In the genomic region with DNA sequence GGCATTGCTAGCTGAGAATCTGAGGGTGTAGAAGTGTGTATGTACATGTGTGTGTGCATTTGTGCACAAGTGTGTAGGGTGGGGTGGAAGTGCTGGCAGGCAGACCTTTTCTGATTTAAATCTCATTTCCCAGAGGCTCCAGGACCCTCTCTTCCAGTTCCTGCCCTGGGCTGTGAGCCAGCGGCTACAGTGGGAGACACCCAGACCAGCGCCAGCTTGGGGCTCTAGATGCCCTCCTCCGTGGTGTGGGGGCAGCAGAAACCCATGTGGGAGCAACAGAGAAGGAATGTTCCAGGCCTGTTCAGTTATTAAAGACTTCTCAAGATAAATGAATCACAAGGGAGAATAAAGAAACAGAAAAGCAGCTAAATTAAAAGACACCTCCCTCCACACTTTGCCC, we compare ENCODE assay signal across 17 mouse cellular contexts.
DNase-seq lines count a peak whose midpoint lies in the region; ATAC-seq lines count a peak whose summit lies in the region.
"Had no signal": no experiment of that assay in that cellular context is flagged by ENCODE, and none has a peak within 500 bp of the region (broad histone marks: within the 10 kb centered on the region; RNA-seq: fewer than 3 reads in every experiment).

No protein-coding gene starts in this region.

- no peaks in the 10 kb centered on the region for H3K27me3 ChIP-seq in kidney, embryonic 15.5 days
- H3K27me3 ChIP-seq: embryonic facial prominence, embryonic 12.5 days; forebrain, embryonic 15.5 days; hindbrain, embryonic 13.5 days had no signal

- no peaks in the 10 kb centered on the region for H3K9me3 ChIP-seq in kidney, embryonic 15.5 days (replicated peaks)
- H3K9me3 ChIP-seq: embryonic facial prominence, embryonic 12.5 days; forebrain, embryonic 15.5 days; hindbrain, embryonic 13.5 days had no signal

- H3K36me3 ChIP-seq in kidney, embryonic 15.5 days, result no peaks in the 10 kb centered on the region
- H3K36me3 ChIP-seq: embryonic facial prominence, embryonic 12.5 days; forebrain, embryonic 15.5 days; hindbrain, embryonic 13.5 days had no signal

- peak; percentile 25 to 29 for DNase-seq in kidney, postnatal 36 days
- DNase-seq in testis, postnatal 10 days (ENCODE audit: low spot score), result peak; percentile 58
- no peak for DNase-seq in testis, postnatal 14 days (ENCODE audit: low spot score)
- peak; percentile 19 for DNase-seq in lung, postnatal 36 days
- no peak for DNase-seq in adrenal gland, postnatal 4 days (ENCODE audit: low spot score in 2 of 2)
- DNase-seq: adrenal gland, adult 2 months; adrenal gland, postnatal 36 days; cerebellum, adult 11 months; cerebellum, adult 9-10 months; cerebellum, postnatal 25 days; gastrocnemius, postnatal 14 days; heart, postnatal 10 days had no signal

- no peaks in the 10 kb centered on the region for H3K4me1 ChIP-seq in kidney, embryonic 15.5 days
- H3K4me1 ChIP-seq: embryonic facial prominence, embryonic 12.5 days; forebrain, embryonic 15.5 days; hindbrain, embryonic 13.5 days had no signal

- H3K27ac ChIP-seq in kidney, embryonic 15.5 days, result no peak overlapping the region
- H3K27ac ChIP-seq: embryonic facial prominence, embryonic 12.5 days; forebrain, embryonic 15.5 days; hindbrain, embryonic 13.5 days; hindbrain, postnatal 0 days had no signal

- H3K9ac ChIP-seq in kidney, embryonic 15.5 days, result no peak overlapping the region
- H3K9ac ChIP-seq: embryonic facial prominence, embryonic 12.5 days; forebrain, embryonic 15.5 days; hindbrain, embryonic 13.5 days had no signal

- no peak overlapping the region for H3K4me3 ChIP-seq in kidney, embryonic 15.5 days (replicated peaks)
- H3K4me3 ChIP-seq: embryonic facial prominence, embryonic 12.5 days; forebrain, embryonic 15.5 days; hindbrain, embryonic 13.5 days had no signal

- 65% methylated on average over 3 of the region's 3 CpGs for WGBS in kidney, embryonic 15.5 days

- ATAC-seq in kidney, embryonic 15.5 days (replicated peaks; ENCODE audit: low FRiP score), result no peak
- ATAC-seq: forebrain, embryonic 15.5 days; hindbrain, postnatal 0 days had no signal

- H3K4me2 ChIP-seq in kidney, embryonic 15.5 days, result no peak overlapping the region
- H3K4me2 ChIP-seq: embryonic facial prominence, embryonic 12.5 days; forebrain, embryonic 15.5 days; hindbrain, embryonic 13.5 days had no signal

Comparison
In these comparisons a context has a peak if more than half of its experiments do, and no peak if none do; other contexts are left out.
1. DNase-seq: peak in kidney, postnatal 36 days (2 of 2), testis, postnatal 10 days (single experiment) and lung, postnatal 36 days (single experiment); none in testis, postnatal 14 days (single experiment) and adrenal gland, postnatal 4 days (0 of 2).